Mouse (Mus musculus) embryonic facial prominence, embryonic 14.5 days (tissue): ENCODE data around the gene Mroh2a. TPM values are rescaled to one million over a fixed set of nuclear protein-coding genes. Genes with fewer than 3 reads are reported as not detected.

Source experiments
- ATAC-seq: fragments of 200-750 bp; cut with Nextera tagmentation; 2 replicates; pipeline ENCODE4 v1.8.0; 2017; ENCODE audit warnings: low read depth, moderate number of reproducible peaks, moderate TSS enrichment
- DNase-seq: peaks from one replicate; pipeline ENCODE4 v3.0.0-alpha.2; 2015; ENCODE audit warnings: low spot score
- H3K27ac ChIP-seq: fragments of 300-500 bp; sonication (generic); replicated peaks from 2 replicates; pipeline ENCODE4 v1.5.1; 2014; ENCODE audit warnings: low read depth, mild to moderate bottlenecking, low read length, moderate library complexity
- H3K27me3 ChIP-seq: fragments of 300-500 bp; sonication (generic); replicated peaks from 2 replicates; pipeline ENCODE4 v1.6.1; 2014; ENCODE audit warnings: low read length; ENCODE audit not compliant: control insufficient read depth, insufficient read depth
- H3K36me3 ChIP-seq: fragments of 300-500 bp; sonication (generic); 2 replicates; pipeline ENCODE4 v1.6.1; 2014; ENCODE audit warnings: low read length, mixed read lengths; ENCODE audit not compliant: control insufficient read depth, insufficient read depth
- H3K4me1 ChIP-seq: fragments of 300-500 bp; sonication (generic); 2 replicates; pipeline ENCODE4 v1.6.1; 2014; ENCODE audit warnings: antibody characterized with exemption, low read length; ENCODE audit not compliant: control insufficient read depth, insufficient read depth
- H3K4me2 ChIP-seq: fragments of 300-500 bp; sonication (generic); 2 replicates; pipeline ENCODE4 v1.6.1; 2014; ENCODE audit warnings: low read depth, mild to moderate bottlenecking, low read length, moderate library complexity, mixed read lengths
- H3K4me3 ChIP-seq: fragments of 300-500 bp; sonication (generic); 2 replicates; pipeline ENCODE4 v1.5.1; 2014; ENCODE audit warnings: low read depth, mild to moderate bottlenecking, low read length
- H3K9ac ChIP-seq: fragments of 300-500 bp; sonication (generic); 2 replicates; pipeline ENCODE4 v1.6.1; 2014; ENCODE audit warnings: low read depth, mild to moderate bottlenecking, low read length, moderate library complexity, mixed read lengths
- H3K9me3 ChIP-seq: fragments of 300-500 bp; sonication (generic); 2 replicates; pipeline ENCODE4 v1.6.1; 2016; ENCODE audit warnings: low read length; ENCODE audit not compliant: control insufficient read depth
- WGBS: fragments of 180-500 bp; shearing (Covaris S2); extraction: QIAGEN DNeasy Blood & Tissue Kit; methylation state at CpG from one replicate; pipeline ENCODE4 v1.1.7; 2014; 5-methylcytosine and 5-hydroxymethylcytosine counted together
- polyA plus RNA-seq: library from polyadenylated mRNA; unstranded; fragments of >200 nt; fragmentation: Nextera tagmentation; extraction: Ambion mirVana; gene quantifications from 2 replicates; pipeline ENCODE4 v1.2.1, GENCODE M21; 2014

Gene Mroh2a
- polyA plus RNA-seq, 1 experiment from 2014 or later, result 1.7 TPM

DNA sequence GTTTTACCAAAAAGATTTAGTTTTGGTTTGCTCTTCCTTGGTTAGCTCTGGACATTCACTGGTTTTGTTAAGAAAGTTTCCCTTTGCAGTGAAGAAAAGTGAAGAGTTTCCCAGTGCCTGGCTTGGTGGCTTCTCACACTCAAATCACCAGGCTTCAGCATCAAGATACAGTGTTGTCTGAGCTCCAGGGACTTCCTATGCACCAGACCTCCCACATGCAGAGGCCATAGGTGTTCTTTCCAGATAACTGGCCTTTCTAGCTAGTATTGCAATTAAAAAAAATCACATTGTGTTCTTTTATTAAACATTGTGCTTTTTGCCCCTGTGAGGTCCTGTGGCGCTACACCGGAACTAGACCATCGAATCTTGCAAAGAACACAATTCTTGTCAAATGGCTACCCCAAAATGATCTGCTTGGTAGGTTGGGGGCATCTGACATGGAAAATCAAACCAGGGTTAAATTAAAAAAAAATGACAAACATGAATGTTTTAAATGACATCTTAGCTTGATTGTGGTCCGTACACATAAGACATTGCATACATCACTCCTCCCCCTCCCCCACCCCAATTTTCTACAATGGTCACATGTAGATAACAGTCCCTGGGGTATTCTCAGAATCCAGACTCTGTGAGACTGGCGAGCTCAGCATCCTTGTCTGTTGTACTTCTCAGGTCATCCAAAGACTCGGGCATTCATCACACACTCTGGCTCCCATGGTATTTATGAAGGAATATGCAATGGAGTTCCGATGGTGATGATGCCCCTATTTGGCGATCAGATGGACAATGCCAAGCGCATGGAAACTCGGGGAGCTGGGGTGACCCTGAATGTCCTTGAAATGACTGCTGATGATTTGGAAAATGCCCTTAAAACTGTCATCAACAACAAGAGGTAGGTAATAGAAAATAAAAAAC is 11.1 kb upstream of the Mroh2a start:
- Histone ChIP-seq H3K27me3 (no peaks in the 10 kb centered on the region), H3K4me3 (no peak overlapping the region), H3K9ac (no peak overlapping the region), H3K9me3 (peaks cover 50% of the 10 kb centered on the region), H3K27ac (no peak overlapping the region), H3K36me3 (no peaks in the 10 kb centered on the region), H3K4me1 (no peaks in the 10 kb centered on the region), H3K4me2 (no peak overlapping the region)
- DNase-seq, result peak; percentile 27
- no peak for ATAC-seq
- 68% methylated on average over 10 of the region's 10 CpGs for WGBS

DNA sequence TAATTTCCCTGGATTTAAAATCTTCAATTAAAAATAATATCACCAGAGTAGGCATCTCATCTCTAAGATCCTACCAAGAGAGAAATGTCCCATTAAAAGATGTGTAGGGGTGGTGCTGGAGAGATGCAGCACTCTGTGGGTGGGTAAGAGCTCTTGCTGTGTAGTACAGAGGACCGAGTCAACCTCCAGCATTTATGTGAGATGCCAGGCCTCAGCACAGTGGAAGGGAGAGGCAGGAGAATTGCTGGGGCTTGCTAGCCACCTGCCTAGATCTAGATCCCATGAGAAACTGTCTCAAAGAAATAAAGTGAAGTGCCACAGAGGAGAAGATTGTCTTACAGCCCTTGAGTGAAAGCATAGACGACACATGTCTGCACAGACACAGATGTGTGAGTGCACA is 10.2 kb upstream of the Mroh2a start:
- Histone ChIP-seq H3K9ac (no peak overlapping the region), H3K4me2 (no peak overlapping the region), H3K27ac (no peak overlapping the region), H3K36me3 (no peaks in the 10 kb centered on the region), H3K4me1 (no peaks in the 10 kb centered on the region), H3K9me3 (peaks cover 46% of the 10 kb centered on the region), H3K4me3 (no peak overlapping the region), H3K27me3 (no peaks in the 10 kb centered on the region)
- WGBS, result 58% methylated on average over 2 of the region's 2 CpGs
- no peak for ATAC-seq
- DNase-seq, result peak; percentile 13

- no peaks in the 10 kb centered on the region for H3K4me1 ChIP-seq
- DNase-seq (peak; percentile 1), ATAC-seq (no peak)
- peaks cover 43% of the 10 kb centered on the region for H3K9me3 ChIP-seq
- WGBS, result 61% methylated on average over 2 of the region's 2 CpGs
- no peak overlapping the region for H3K4me2 ChIP-seq
- H3K4me3 ChIP-seq, result no peak overlapping the region
- H3K27me3 ChIP-seq, result no peaks in the 10 kb centered on the region
- H3K36me3 ChIP-seq, result no peaks in the 10 kb centered on the region
- H3K9ac ChIP-seq, result no peak overlapping the region
- H3K27ac ChIP-seq, result no peak overlapping the region
These were observed 9.6 kb upstream of the Mroh2a start for GRCm38 (mm10) chr1:88217144-88217543.

GRCm38 (mm10) chr1:88217576-88217975 is 9.2 kb upstream of the Mroh2a start:
- Histone ChIP-seq H3K27me3 (no peaks in the 10 kb centered on the region), H3K36me3 (no peaks in the 10 kb centered on the region), H3K9me3 (peaks cover 41% of the 10 kb centered on the region), H3K9ac (no peak overlapping the region), H3K4me2 (no peak overlapping the region), H3K27ac (no peak overlapping the region), H3K4me1 (no peaks in the 10 kb centered on the region), H3K4me3 (no peak overlapping the region)
- ATAC-seq (no peak), DNase-seq (peak; percentile 14)
- 41% methylated on average over 3 of the region's 3 CpGs for WGBS

- H3K4me1 ChIP-seq, result no peaks in the 10 kb centered on the region
- ATAC-seq (no peak), DNase-seq (peak; percentile 13)
- no peak overlapping the region for H3K4me2 ChIP-seq
- H3K27ac ChIP-seq, result no peak overlapping the region
- no peaks in the 10 kb centered on the region for H3K36me3 ChIP-seq
- no peak overlapping the region for H3K9ac ChIP-seq
- WGBS, result 71% methylated on average over 9 of the region's 9 CpGs
- H3K9me3 ChIP-seq, result peaks cover 36% of the 10 kb centered on the region
- no peak overlapping the region for H3K4me3 ChIP-seq
- H3K27me3 ChIP-seq, result no peaks in the 10 kb centered on the region
These were observed 8.7 kb upstream of the Mroh2a start for GRCm38 (mm10) chr1:88218051-88218450.

DNA sequence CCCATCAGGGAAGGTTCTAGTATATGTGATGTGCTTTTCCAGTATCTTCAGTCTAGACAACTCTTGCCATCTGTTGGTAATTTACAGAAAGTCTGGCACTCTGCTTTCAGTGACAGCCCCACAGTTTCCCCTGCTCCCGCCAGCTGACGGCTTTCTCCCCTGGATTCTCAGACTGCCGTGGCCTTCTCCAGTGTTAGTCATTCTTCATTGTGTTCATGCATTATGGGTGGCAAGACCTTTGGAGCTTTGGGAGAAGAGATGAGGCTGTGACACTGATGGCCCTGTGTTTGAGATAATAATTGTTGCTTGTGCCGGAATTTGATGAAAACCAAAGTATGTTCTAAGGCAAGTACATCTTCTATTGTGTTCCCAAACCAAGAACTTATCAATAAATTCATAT is 8.2 kb upstream of the Mroh2a start:
- DNase-seq (peak; percentile 20), ATAC-seq (no peak)
- peaks cover 31% of the 10 kb centered on the region for H3K9me3 ChIP-seq
- H3K27ac ChIP-seq, result no peak overlapping the region
- no peak overlapping the region for H3K4me2 ChIP-seq
- no peaks in the 10 kb centered on the region for H3K36me3 ChIP-seq
- no peak overlapping the region for H3K9ac ChIP-seq
- no peak overlapping the region for H3K4me3 ChIP-seq
- H3K27me3 ChIP-seq, result no peaks in the 10 kb centered on the region
- no peaks in the 10 kb centered on the region for H3K4me1 ChIP-seq
- WGBS, result 44% methylated on average over 4 of the region's 4 CpGs

DNA sequence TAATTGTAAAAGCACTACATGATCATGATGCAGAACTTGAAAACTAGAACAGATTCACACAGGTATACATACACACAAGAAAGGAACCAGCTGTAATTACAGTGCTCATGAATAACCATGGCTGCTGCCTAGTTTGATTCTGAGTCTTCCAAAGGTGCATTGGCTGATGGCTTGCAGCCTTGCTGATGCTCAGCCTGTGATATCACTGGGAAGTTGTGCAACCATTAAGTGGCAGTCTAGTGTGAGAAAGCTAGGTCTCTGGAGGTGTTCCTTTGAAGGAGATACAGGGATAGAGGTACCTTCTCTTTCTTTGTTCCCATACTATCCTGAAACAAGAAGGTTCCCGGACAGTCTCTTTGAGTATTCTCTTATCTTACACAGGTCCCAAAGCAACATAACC is 7.7 kb upstream of the Mroh2a start:
- H3K9ac ChIP-seq, result no peak overlapping the region
- H3K4me2 ChIP-seq, result no peak overlapping the region
- peak; percentile 12 for DNase-seq
- H3K4me1 ChIP-seq, result no peaks in the 10 kb centered on the region
- no peak overlapping the region for H3K4me3 ChIP-seq
- H3K9me3 ChIP-seq, result peaks cover 26% of the 10 kb centered on the region
- H3K36me3 ChIP-seq, result no peaks in the 10 kb centered on the region
- H3K27me3 ChIP-seq, result no peaks in the 10 kb centered on the region
- WGBS, result 23% methylated on average over 1 of the region's 1 CpGs
- H3K27ac ChIP-seq, result no peak overlapping the region
- ATAC-seq, result no peak

- Histone ChIP-seq H3K36me3 (no peaks in the 10 kb centered on the region), H3K4me1 (no peaks in the 10 kb centered on the region), H3K4me2 (no peak overlapping the region), H3K9ac (no peak overlapping the region), H3K4me3 (no peak overlapping the region), H3K27me3 (no peaks in the 10 kb centered on the region), H3K9me3 (peaks cover 15% of the 10 kb centered on the region), H3K27ac (no peak overlapping the region)
- peak; percentile 48 for DNase-seq
- ATAC-seq, result no peak
These were observed 6.5 kb upstream of the Mroh2a start for GRCm38 (mm10) chr1:88220336-88220735.

- Histone ChIP-seq H3K27ac (no peak overlapping the region), H3K4me2 (no peak overlapping the region), H3K9ac (no peak overlapping the region), H3K27me3 (no peaks in the 10 kb centered on the region), H3K4me3 (no peak overlapping the region), H3K36me3 (no peaks in the 10 kb centered on the region), H3K4me1 (no peaks in the 10 kb centered on the region), H3K9me3 (peaks cover 25% of the 10 kb centered on the region)
- ATAC-seq (no peak), DNase-seq (peak; percentile 4)
- 44% methylated on average over 2 of the region's 2 CpGs for WGBS
These were observed 4.6 kb upstream of the Mroh2a start for GRCm38 (mm10) chr1:88222216-88222615.
